Mouse (Mus musculus) kidney, adult 2 months (tissue): ENCODE results near the gene 1700020N15Rik. TPM values are rescaled to one million over a fixed set of nuclear protein-coding genes. Genes with fewer than 3 reads are reported as not detected.
"Not testable (repeated sequence)": the region's sequence is repeated elsewhere in the genome, so short reads cannot be mapped to it uniquely, and the experiment has no call there.

Experiments
- DNase-seq: peaks from one replicate; pipeline ENCODE4 v3.0.0; 2021
- H3K27ac ChIP-seq: fragments of 200-500 bp; 2 replicates; pipeline ENCODE4 v1.5.1; 2012; ENCODE audit warnings: low read depth, low read length, control low read depth, inconsistent platforms; ENCODE audit not compliant: insufficient read depth
- H3K27me3 ChIP-seq: fragments of 200-500 bp; replicated peaks from 2 replicates; pipeline ENCODE4 v1.6.1; 2012; ENCODE audit warnings: mild to moderate bottlenecking, moderate library complexity, low read length, inconsistent platforms; ENCODE audit not compliant: control insufficient read depth, insufficient read depth
- H3K36me3 ChIP-seq: fragments of 200-500 bp; 2 replicates; pipeline ENCODE4 v1.6.1; 2012; ENCODE audit warnings: mild to moderate bottlenecking, moderate library complexity, low read length, inconsistent platforms; ENCODE audit not compliant: control insufficient read depth, insufficient read depth
- H3K4me1 ChIP-seq: fragments of 200-500 bp; 2 replicates; pipeline ENCODE4 v1.6.1; 2011; ENCODE audit warnings: low read length; ENCODE audit not compliant: control insufficient read depth, insufficient read depth
- H3K4me3 ChIP-seq: fragments of 200-500 bp; 2 replicates; pipeline ENCODE4 v1.5.1; 2011; ENCODE audit warnings: mild to moderate bottlenecking, low read depth, low read length, control low read depth; ENCODE audit not compliant: insufficient read depth
- CTCF ChIP-seq: fragments of 200-500 bp; conservative IDR thresholded peaks from 2 replicates; pipeline ENCODE4 v1.5.1; 2011; ENCODE audit warnings: low read depth, mild to moderate bottlenecking, control low read depth, low read length, moderate library complexity, mixed read lengths; ENCODE audit not compliant: insufficient read depth, insufficient read length
- POLR2A ChIP-seq: fragments of 200-500 bp; IDR thresholded peaks from one replicate; pipeline ENCODE4 v1.6.1; 2011; ENCODE audit warnings: low read depth, low read length, control low read depth
- WGBS: fragments of 180-500 bp; shearing (Covaris S2); methylation state at CpG from one replicate; pipeline ENCODE4 v1.1.7; 2018; 5-methylcytosine and 5-hydroxymethylcytosine counted together
- polyA plus RNA-seq: library from polyadenylated mRNA; depleted of rRNA; stranded (reverse); fragments of >200 nt; gene quantifications from 2 replicates; pipeline ENCODE4 v1.2.3, GENCODE M21; 2012; rRNA removed

1700020N15Rik gene
- polyA plus RNA-seq, result not detected in 2 replicates

- not testable (repeated sequence) for H3K4me1 ChIP-seq, DNase-seq
- WGBS, result 53% methylated on average over 5 of the region's 5 CpGs
Measured at GRCm38 (mm10) chrX:69945000-69945399, at the start of gene 1700020N15Rik. TSS of gene 1700020N15Rik (plus strand) at chrX:69945300.

GRCm38 (mm10) chrX:69976790-69977579, 31.9 kb downstream of the 1700020N15Rik start:
- TF ChIP-seq CTCF (no peak), POLR2A (no peak)
- no peak for DNase-seq
- Histone ChIP-seq H3K4me3 (no peak overlapping the region), H3K27ac (no peak overlapping the region), H3K4me1 (no peaks in the 10 kb centered on the region), H3K27me3 (no peaks in the 10 kb centered on the region), H3K36me3 (no peaks in the 10 kb centered on the region)
- 100% methylated on average over 2 of the region's 2 CpGs for WGBS

More at GRCm38 (mm10) chrX:69945000-69945399, at the start of gene 1700020N15Rik:
- H3K4me3 ChIP-seq, H3K36me3 ChIP-seq, H3K27ac ChIP-seq, H3K27me3 ChIP-seq: not testable (repeated sequence)
